Mouse (Mus musculus) stomach, embryonic 15.5 days (tissue): Measurements from ENCODE around the gene Tnxb. TPM values are rescaled to one million over a fixed set of nuclear protein-coding genes. Genes with fewer than 3 reads are reported as not detected.
"Not testable (repeated sequence)": the region's sequence is repeated elsewhere in the genome, so short reads cannot be mapped to it uniquely, and the experiment has no call there.

Experiments
- ATAC-seq: fragments of 200-750 bp; cut with Nextera tagmentation; 2 replicates; pipeline ENCODE4 v1.8.0; 2017; ENCODE audit warnings: low read depth, moderate number of reproducible peaks, moderate TSS enrichment; ENCODE audit not compliant: insufficient read depth, low FRiP score
- H3K27ac ChIP-seq: fragments of 300-500 bp; sonication (generic); 2 replicates; pipeline ENCODE4 v1.5.1; 2015; ENCODE audit warnings: mild to moderate bottlenecking, inconsistent platforms
- H3K27me3 ChIP-seq: fragments of 300-500 bp; sonication (generic); replicated peaks from 2 replicates; pipeline ENCODE4 v1.6.1; 2015; ENCODE audit warnings: inconsistent platforms
- H3K36me3 ChIP-seq: fragments of 300-500 bp; sonication (generic); 2 replicates; pipeline ENCODE4 v1.6.1; 2015; ENCODE audit warnings: inconsistent platforms
- H3K4me1 ChIP-seq: fragments of 300-500 bp; sonication (generic); 2 replicates; pipeline ENCODE4 v1.6.1; 2015; ENCODE audit warnings: inconsistent platforms
- H3K4me2 ChIP-seq: fragments of 300-500 bp; sonication (generic); 2 replicates; pipeline ENCODE4 v1.6.1; 2015; ENCODE audit warnings: mild to moderate bottlenecking, inconsistent platforms
- H3K4me3 ChIP-seq: fragments of 300-500 bp; sonication (generic); replicated peaks from 2 replicates; pipeline ENCODE4 v1.5.1; 2015; ENCODE audit warnings: inconsistent platforms
- H3K9ac ChIP-seq: fragments of 300-500 bp; sonication (generic); 2 replicates; pipeline ENCODE4 v1.6.1; 2015; ENCODE audit warnings: inconsistent platforms
- H3K9me3 ChIP-seq: fragments of 300-500 bp; sonication (generic); 2 replicates; pipeline ENCODE4 v1.6.1; 2016; ENCODE audit warnings: inconsistent platforms
- WGBS: fragments of 180-500 bp; shearing (Covaris S2); methylation state at CpG from one replicate; pipeline ENCODE4 v1.1.7; 2015; 5-methylcytosine and 5-hydroxymethylcytosine counted together
- polyA plus RNA-seq: library from polyadenylated mRNA; unstranded; fragments of >200 nt; fragmentation: Nextera tagmentation; extraction: Ambion mirVana; gene quantifications from 2 replicates; pipeline ENCODE4 v1.2.1, GENCODE M21; 2015

The Tnxb gene
- polyA plus RNA-seq, 1 experiment from 2014 or later: 1.4 TPM

DNA sequence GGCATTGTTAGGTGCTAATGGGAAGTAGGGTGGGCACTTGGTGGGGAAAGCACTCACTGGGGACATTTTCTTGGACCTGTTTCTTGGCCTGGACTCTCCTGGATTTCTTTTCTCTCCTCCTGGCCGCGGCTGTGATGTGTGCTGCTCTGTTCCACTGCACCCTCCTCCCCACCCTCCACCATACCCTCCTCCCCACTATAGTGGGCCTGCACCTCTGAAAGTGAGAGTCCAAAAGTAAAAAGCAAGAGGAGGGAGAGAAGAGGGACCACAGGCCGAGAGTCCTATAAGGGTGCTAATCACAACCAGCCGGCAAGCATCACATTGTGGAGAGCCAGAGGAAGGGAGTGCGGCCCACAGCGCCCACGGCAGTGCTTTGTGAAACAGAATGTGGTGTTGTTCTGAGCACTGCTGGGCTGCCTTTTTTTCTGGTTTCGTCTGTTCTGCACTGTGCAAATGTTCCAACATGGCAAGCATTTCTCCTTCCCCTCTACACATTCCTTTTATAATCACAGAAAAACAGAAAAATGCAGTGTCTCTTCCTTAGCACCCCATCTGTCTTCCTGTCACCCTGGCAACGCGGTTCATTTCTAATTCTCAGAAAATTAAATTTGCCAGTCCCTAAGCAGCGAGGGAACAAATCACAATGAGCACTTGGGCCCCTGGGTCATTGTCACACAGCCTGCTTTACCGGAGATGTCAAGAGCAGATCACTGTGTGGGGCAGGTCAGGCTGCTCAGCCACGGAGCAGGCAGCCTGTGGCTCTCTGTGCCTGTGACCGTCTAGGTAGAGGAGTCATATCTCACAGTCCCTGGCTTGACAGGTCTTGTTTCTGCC is 29.5 kb downstream of the Tnxb start:
- Histone ChIP-seq H3K4me2 (no peak overlapping the region), H3K27me3 (no peaks in the 10 kb centered on the region), H3K4me1 (no peaks in the 10 kb centered on the region), H3K36me3 (no peaks in the 10 kb centered on the region), H3K9ac (no peak overlapping the region), H3K27ac (no peak overlapping the region), H3K9me3 (no peaks in the 10 kb centered on the region), H3K4me3 (no peak overlapping the region)
- ATAC-seq: no peak; the same call in 1 of the 2 replicates
- WGBS: 40% methylated on average over 14 of the region's 14 CpGs

DNA sequence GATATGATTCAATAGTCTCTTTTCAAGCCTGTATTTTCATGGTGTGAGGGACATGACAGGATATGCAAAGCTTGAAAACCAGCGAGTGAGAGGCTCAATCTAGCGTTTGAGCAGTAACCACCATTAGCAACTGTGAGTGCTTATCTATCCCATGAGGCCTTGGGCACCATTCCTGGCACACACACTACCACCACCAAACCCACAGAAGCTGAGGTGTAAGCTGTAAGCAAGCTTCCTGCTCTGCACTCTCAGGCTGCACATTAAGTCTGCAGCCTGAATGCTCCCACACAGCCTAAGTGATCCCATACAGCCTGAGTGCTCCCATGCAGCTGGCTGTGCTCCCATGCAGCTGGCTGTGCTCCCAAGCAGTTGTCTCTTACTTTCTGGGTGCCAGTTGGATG is 30.3 kb downstream of the Tnxb start:
- 64% methylated on average over 2 of the region's 2 CpGs for WGBS
- Histone ChIP-seq H3K27ac (no peak overlapping the region), H3K4me2 (no peak overlapping the region), H3K27me3 (no peaks in the 10 kb centered on the region), H3K4me3 (no peak overlapping the region), H3K9ac (no peak overlapping the region), H3K36me3 (no peaks in the 10 kb centered on the region), H3K9me3 (no peaks in the 10 kb centered on the region), H3K4me1 (no peaks in the 10 kb centered on the region)
- ATAC-seq: no peak

DNA sequence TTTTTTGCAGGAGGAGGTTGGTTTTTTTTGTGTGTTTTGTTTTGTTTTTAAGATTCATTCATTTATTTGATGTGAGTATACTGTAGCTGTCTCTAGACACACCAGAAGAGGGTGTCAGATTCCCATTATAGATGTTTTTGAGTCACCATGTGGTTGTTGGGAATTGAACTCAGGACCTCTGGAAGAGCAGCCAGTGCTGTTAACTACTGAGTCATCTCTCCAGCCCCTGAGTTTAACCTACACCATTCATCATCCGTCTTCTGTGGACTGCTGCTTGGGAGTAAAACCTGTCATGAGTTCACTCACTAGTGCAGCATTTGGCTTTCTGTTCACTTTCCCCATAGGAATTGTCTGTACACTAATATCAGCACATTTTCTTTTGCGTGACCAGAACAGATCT is 36.1 kb downstream of the Tnxb start:
- not testable (repeated sequence) for H3K4me2 ChIP-seq, H3K9me3 ChIP-seq, ATAC-seq, H3K27ac ChIP-seq, H3K9ac ChIP-seq, H3K4me1 ChIP-seq, H3K4me3 ChIP-seq, H3K36me3 ChIP-seq, H3K27me3 ChIP-seq
- WGBS: 72% methylated on average over 2 of the region's 2 CpGs

DNA sequence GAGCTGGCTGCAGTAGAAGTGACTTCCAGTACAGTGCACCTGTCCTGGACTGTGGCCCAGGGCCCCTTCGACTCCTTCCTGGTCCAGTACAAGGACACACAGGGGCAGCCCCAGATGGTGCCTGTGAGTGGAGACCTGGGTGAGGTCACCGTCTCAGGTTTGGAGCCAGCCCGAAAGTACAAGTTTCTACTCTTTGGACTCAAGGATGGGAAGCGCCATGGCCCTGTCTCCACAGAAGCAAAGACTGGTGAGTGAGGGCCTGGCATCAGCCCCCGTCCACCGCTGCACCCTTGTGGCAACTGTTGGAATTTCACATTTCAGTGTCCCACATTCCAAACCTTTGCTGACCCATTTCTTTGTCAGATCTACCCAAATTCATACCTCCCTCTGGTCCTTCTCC is 42.6 kb downstream of the Tnxb start:
- H3K27ac ChIP-seq: no peak overlapping the region
- H3K36me3 ChIP-seq: no peaks in the 10 kb centered on the region
- ATAC-seq: no peak
- H3K27me3 ChIP-seq: no peaks in the 10 kb centered on the region
- H3K9me3 ChIP-seq: no peaks in the 10 kb centered on the region
- 44% methylated on average over 6 of the region's 6 CpGs for WGBS
- no peak overlapping the region for H3K4me3 ChIP-seq
- no peak overlapping the region for H3K4me2 ChIP-seq
- no peak overlapping the region for H3K9ac ChIP-seq
- H3K4me1 ChIP-seq: no peaks in the 10 kb centered on the region

DNA sequence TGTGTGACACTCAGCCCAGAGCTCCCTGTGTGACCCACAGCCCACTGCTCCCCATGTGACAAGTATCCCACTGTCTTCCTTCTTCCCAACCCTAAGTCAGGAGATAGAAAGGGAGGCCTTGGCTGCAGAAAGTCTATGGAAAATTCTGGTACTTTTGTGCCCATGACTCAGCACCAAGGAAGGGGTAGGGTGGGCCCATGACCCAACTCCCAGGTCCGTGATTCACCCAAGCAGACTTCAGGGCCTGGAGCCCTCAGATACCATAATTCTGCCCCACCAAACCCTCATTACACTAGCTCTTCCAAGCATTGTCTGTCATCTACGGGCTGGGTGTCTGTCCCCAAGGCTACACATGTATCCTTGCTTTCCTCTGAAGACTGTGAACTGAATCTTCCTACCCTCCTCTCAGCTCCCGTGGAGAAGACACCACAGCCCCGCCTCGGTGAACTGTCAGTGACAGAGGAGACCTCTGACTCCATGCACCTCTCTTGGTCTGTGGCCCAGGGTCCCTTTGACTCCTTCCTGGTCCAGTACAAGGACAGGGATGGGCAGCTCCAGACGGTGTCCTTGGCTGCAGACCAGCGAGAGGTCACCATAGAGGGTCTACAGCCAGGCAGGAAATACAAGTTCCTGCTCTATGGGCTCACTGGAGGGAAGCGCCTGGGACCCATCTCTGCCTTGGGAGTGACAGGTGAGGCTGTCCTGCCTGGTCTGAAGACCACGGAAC is 44.0 kb downstream of the Tnxb start:
- H3K9me3 ChIP-seq, ATAC-seq: not testable (repeated sequence)

DNA sequence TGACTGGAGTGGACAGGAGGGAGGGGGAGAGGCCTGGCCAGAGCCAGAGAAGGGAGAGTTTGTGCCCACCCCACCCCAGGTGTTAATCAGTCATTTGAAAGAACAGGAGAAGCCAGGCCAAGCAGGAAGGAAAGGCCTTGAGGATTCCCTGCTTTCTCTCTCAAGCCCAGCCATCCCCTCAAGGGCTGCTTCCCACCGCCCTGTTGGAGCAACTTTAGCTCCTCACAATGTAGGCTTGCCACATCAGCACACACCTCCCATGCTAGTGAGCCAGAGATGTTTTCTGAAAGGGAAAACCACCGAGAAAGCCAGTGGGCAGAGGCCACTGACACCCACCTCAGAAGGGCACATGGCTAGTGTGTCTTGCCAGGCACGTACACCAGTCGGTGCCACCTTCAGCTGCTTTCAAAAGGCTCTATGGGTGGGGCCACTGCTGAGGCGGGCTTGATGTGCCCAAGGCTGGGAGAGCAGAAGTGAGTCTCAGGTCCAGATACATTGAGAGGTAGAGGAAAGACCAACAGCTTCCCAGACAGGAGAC is 44.6 kb downstream of the Tnxb start:
- H3K4me1 ChIP-seq, H3K4me3 ChIP-seq, H3K9ac ChIP-seq, H3K9me3 ChIP-seq, H3K4me2 ChIP-seq, H3K27me3 ChIP-seq, H3K36me3 ChIP-seq, ATAC-seq, H3K27ac ChIP-seq: not testable (repeated sequence)
- WGBS: 73% methylated on average over 5 of the region's 5 CpGs

More for the DNA sequence above, 44.0 kb downstream of the Tnxb start:
- H3K9ac ChIP-seq, H3K4me2 ChIP-seq, H3K4me1 ChIP-seq, H3K27ac ChIP-seq, H3K36me3 ChIP-seq, H3K27me3 ChIP-seq, H3K4me3 ChIP-seq: not testable (repeated sequence)
- 67% methylated on average over 9 of the region's 9 CpGs for WGBS

DNA sequence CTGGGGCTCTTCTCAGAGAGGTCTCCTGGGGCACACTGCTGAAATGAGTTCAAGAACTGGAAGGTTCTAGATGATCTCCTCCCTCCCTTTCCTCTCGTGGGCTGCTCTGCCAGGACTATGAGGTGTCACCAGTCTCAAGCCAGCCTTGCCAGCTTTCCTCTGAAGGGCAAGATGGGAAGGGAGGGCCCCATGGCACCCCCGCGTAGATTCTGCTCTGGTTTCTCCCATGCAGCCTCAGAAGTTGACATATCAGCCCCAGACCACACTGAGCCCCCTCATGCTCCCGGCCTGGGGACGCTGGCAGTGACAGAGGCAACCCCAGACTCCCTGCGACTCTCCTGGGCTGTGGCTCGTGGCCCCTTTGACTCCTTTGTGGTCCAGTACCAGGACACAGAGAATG is 45.1 kb downstream of the Tnxb start:
- WGBS: 80% methylated on average over 7 of the region's 7 CpGs
- not testable (repeated sequence) for H3K9ac ChIP-seq, H3K4me1 ChIP-seq, H3K36me3 ChIP-seq, H3K27me3 ChIP-seq, H3K4me3 ChIP-seq, H3K27ac ChIP-seq, H3K4me2 ChIP-seq, ATAC-seq, H3K9me3 ChIP-seq

DNA sequence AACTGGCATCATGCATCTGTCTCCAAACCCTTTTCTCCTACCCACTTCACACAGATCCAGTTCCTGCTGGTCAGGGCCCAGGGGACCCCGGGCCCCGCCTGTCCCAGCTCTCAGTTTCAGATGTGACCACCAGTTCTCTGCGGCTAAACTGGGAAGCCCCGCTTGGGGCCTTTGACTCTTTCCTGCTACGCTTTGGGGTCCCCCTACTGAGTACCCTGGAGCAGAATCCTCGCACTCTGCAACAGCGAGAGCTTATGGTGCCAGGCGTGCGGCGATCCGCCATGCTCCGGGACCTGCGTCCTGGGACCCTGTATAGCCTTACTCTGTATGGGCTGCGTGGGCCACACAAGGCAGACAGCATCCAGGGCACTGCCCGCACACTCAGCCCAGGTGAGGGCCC is 45.9 kb downstream of the Tnxb start:
- H3K27ac ChIP-seq: no peak overlapping the region
- no peaks in the 10 kb centered on the region for H3K36me3 ChIP-seq
- no peak overlapping the region for H3K4me2 ChIP-seq
- 86% methylated on average over 15 of the region's 15 CpGs for WGBS
- no peak for ATAC-seq
- H3K9ac ChIP-seq: no peak overlapping the region
- no peaks in the 10 kb centered on the region for H3K4me1 ChIP-seq
- H3K27me3 ChIP-seq: no peaks in the 10 kb centered on the region
- H3K4me3 ChIP-seq: no peak overlapping the region
- H3K9me3 ChIP-seq: no peaks in the 10 kb centered on the region

DNA sequence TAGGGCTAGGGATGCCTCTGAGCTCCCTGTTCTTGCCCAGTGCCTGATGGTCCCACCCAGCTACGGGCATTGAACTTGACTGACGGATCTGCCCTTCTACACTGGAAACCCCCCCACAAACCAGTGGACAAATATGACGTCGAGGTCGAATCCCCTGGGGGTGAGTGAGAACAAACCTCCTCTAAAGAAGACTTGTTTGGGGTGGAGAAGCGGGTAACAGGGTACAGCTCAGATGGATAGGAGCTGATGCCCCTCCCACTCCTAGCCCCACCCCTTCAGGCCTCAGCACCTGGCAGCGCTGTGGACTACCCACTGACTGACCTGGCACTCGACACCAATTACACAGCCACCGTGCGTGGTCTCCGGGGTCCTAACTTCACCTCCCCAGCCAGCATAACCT is 47.1 kb downstream of the Tnxb start:
- H3K4me1 ChIP-seq: no peaks in the 10 kb centered on the region
- no peaks in the 10 kb centered on the region for H3K36me3 ChIP-seq
- H3K27me3 ChIP-seq: no peaks in the 10 kb centered on the region
- H3K27ac ChIP-seq: no peak overlapping the region
- no peak overlapping the region for H3K4me3 ChIP-seq
- no peak overlapping the region for H3K4me2 ChIP-seq
- 77% methylated on average over 11 of the region's 11 CpGs for WGBS
- no peak overlapping the region for H3K9ac ChIP-seq
- ATAC-seq: no peak
- no peaks in the 10 kb centered on the region for H3K9me3 ChIP-seq

DNA sequence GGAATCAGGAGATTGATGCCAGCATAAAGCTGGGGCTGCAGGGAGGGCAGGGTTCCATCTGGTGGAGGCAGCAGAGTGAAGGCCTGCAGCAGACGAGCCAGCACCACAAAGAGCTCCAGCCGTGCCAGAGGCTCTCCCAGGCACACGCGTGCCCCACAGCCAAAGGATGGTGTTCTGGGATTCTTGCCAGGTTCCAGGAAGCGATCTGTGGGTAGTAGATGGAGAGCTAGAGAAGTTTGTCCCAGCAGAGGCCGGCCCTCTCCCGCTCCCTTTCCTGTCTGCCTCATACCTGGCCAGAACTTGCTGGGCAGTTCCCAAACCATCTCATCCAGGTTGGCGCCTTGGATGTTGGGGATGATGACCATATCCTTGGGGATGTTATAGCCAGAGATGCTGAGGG is 49.6 kb downstream of the Tnxb start:
- H3K4me2 ChIP-seq: not testable (repeated sequence)

DNA sequence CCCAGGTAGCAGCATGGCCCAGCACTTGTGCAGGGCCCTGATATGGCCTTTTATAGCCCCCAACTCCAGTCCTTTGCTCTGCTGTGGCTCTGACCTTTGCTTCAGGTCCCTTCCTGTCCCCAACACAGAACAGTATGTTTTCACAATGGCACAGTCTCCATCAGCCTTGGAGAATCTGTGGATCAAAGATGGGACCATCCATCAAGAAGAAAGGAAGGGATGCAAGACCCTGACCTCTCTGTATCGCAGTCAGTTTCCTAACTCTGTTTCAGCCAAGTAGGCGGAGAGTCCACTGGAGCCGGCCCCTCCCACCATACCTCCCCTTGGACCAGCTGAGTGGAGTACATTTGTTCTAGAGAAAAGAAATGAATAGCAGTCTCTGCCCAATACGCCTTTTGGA is 51.9 kb downstream of the Tnxb start:
- not testable (repeated sequence) for H3K9me3 ChIP-seq, H3K27ac ChIP-seq, H3K4me2 ChIP-seq, H3K4me3 ChIP-seq, H3K27me3 ChIP-seq, H3K36me3 ChIP-seq, ATAC-seq, H3K9ac ChIP-seq, H3K4me1 ChIP-seq
- 81% methylated on average over 4 of the region's 4 CpGs for WGBS

More for the DNA sequence above, 49.6 kb downstream of the Tnxb start:
- H3K27me3 ChIP-seq, H3K4me1 ChIP-seq, ATAC-seq, H3K36me3 ChIP-seq, H3K4me3 ChIP-seq, H3K9ac ChIP-seq, H3K9me3 ChIP-seq, H3K27ac ChIP-seq: not testable (repeated sequence)
- WGBS: 79% methylated on average over 8 of the region's 8 CpGs

DNA sequence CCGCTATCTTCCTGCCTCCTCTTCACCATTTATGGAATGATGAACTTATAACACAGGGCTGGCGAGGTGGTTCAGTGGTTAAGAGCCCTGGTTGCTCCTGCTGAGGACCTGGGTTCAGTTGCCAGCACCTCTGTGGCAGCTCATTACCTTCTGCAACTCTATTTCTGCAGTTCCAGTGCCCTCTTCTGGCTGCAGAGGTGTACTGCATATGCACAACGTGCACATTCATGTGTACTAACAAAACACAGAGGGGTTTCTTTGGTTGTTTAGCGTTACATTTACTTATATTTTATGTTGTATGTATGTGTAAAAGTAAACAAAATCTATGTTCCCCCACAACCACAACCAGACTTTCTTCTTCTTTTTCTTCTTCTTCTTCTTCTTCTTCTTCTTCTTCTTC is 52.7 kb downstream of the Tnxb start:
- 86% methylated on average over 4 of the region's 4 CpGs for WGBS
- H3K27me3 ChIP-seq: no peaks in the 10 kb centered on the region
- no peak overlapping the region for H3K27ac ChIP-seq
- H3K9me3 ChIP-seq: no peaks in the 10 kb centered on the region
- H3K4me3 ChIP-seq: no peak overlapping the region
- H3K4me1 ChIP-seq: no peaks in the 10 kb centered on the region
- no peaks in the 10 kb centered on the region for H3K36me3 ChIP-seq
- H3K4me2 ChIP-seq: no peak overlapping the region
- no peak overlapping the region for H3K9ac ChIP-seq
- no peak for ATAC-seq
